Mouse (Mus musculus) embryonic fibroblast, embryonic 13.5 days (primary cell): ENCODE results near the gene Sfxn2. TPM values are rescaled to one million over a fixed set of nuclear protein-coding genes. Genes with fewer than 3 reads are reported as not detected.

Experiments
- H3K27ac ChIP-seq: 2 replicates; pipeline ENCODE4 v1.5.1; 2012; ENCODE audit warnings: low read length, control low read depth, inconsistent platforms; ENCODE audit not compliant: insufficient read depth
- H3K4me1 ChIP-seq: 2 replicates; pipeline ENCODE4 v1.6.1; 2011; ENCODE audit warnings: low read length; ENCODE audit not compliant: control insufficient read depth, insufficient read depth
- H3K4me3 ChIP-seq: 2 replicates; pipeline ENCODE4 v1.5.1; 2011; ENCODE audit warnings: mild to moderate bottlenecking, control low read depth, low read length; ENCODE audit not compliant: insufficient read depth
- CTCF ChIP-seq: IDR thresholded peaks from 2 replicates; pipeline ENCODE4 v1.5.1; 2011; ENCODE audit warnings: mild to moderate bottlenecking, control low read depth, low read length, moderate library complexity, borderline replicate concordance; ENCODE audit not compliant: insufficient read depth
- POLR2A ChIP-seq: IDR thresholded peaks from 2 replicates; pipeline ENCODE4 v1.6.1; 2011; ENCODE audit warnings: low read depth, mild to moderate bottlenecking, control low read depth, low read length, moderate library complexity
- polyA plus RNA-seq: library from polyadenylated mRNA; stranded (reverse); fragments of >200 nt; gene quantifications from 2 replicates; pipeline ENCODE4 v1.2.4, GENCODE M21; 2011; ENCODE audit warnings: low read depth; ENCODE audit not compliant: missing spikeins, insufficient read length

Sfxn2 gene
- polyA plus RNA-seq, 1 experiment = 8.6 TPM

- Histone ChIP-seq H3K27ac (no peak overlapping the region), H3K4me3 (no peak overlapping the region), H3K4me1 (peaks cover 17% of the 10 kb centered on the region; the same call in 1 of the 2 replicates)
- TF ChIP-seq POLR2A (no peak), CTCF (no peak)
Measured at GRCm38 (mm10) chr19:46529601-46530448, 43.3 kb upstream of the Sfxn2 start.

GRCm38 (mm10) chr19:46530449-46530990 is 42.6 kb upstream of the Sfxn2 start:
- 0 out of 2 replicates have a peak overlapping the region, but pooled peaks have one; percentile 8 for H3K27ac ChIP-seq
- H3K4me3 ChIP-seq = no peak overlapping the region
- TF ChIP-seq CTCF = no peak
- TF ChIP-seq POLR2A = no peak
- H3K4me1 ChIP-seq = peaks cover 17% of the 10 kb centered on the region; the same call in 1 of the 2 replicates

GRCm38 (mm10) chr19:46531071-46532030 is 41.8 kb upstream of the Sfxn2 start:
- no peak for TF ChIP-seq CTCF
- no peak for TF ChIP-seq POLR2A
- H3K27ac ChIP-seq = peak overlapping the region; percentile 8; the same call in 1 of the 2 replicates

GRCm38 (mm10) chr19:46532031-46532688 is 41.0 kb upstream of the Sfxn2 start:
- H3K4me3 ChIP-seq = no peak overlapping the region
- H3K27ac ChIP-seq = no peak overlapping the region
- H3K4me1 ChIP-seq = peaks cover 17% of the 10 kb centered on the region; the same call in 1 of the 2 replicates
- TF ChIP-seq CTCF (no peak), POLR2A (no peak)

More at GRCm38 (mm10) chr19:46531071-46532030, 41.8 kb upstream of the Sfxn2 start:
- no peak overlapping the region for H3K4me3 ChIP-seq
- H3K4me1 ChIP-seq = peaks cover 17% of the 10 kb centered on the region; the same call in 1 of the 2 replicates

GRCm38 (mm10) chr19:46533066-46533465 is 40.1 kb upstream of the Sfxn2 start:
- Histone ChIP-seq H3K4me3 (no peak overlapping the region), H3K4me1 (peaks cover 17% of the 10 kb centered on the region; the same call in 1 of the 2 replicates), H3K27ac (no peak overlapping the region)
- no peak for TF ChIP-seq POLR2A
- TF ChIP-seq CTCF = no peak

GRCm38 (mm10) chr19:46533525-46533924 is 39.6 kb upstream of the Sfxn2 start:
- TF ChIP-seq POLR2A (no peak), CTCF (no peak)
- Histone ChIP-seq H3K4me1 (peaks cover 15% of the 10 kb centered on the region; the same call in 1 of the 2 replicates), H3K4me3 (no peak overlapping the region), H3K27ac (no peak overlapping the region)

- TF ChIP-seq CTCF (no peak), POLR2A (no peak)
- peaks cover 15% of the 10 kb centered on the region; the same call in 1 of the 2 replicates for H3K4me1 ChIP-seq
Measured at GRCm38 (mm10) chr19:46534542-46535098, 38.5 kb upstream of the Sfxn2 start.

GRCm38 (mm10) chr19:46537357-46537756 is 35.8 kb upstream of the Sfxn2 start:
- Histone ChIP-seq H3K27ac (no peak overlapping the region), H3K4me3 (no peak overlapping the region), H3K4me1 (no peaks in the 10 kb centered on the region)
- no peak for TF ChIP-seq POLR2A
- no peak for TF ChIP-seq CTCF

More at GRCm38 (mm10) chr19:46534542-46535098, 38.5 kb upstream of the Sfxn2 start:
- Histone ChIP-seq H3K27ac (no peak overlapping the region), H3K4me3 (no peak overlapping the region)
